Mouse (Mus musculus) forebrain, postnatal 0 days (tissue): ENCODE results near the gene Cfap126. TPM values are rescaled to one million over a fixed set of nuclear protein-coding genes. Genes with fewer than 3 reads are reported as not detected.

Experiments used
- ATAC-seq: fragments of 200-750 bp; cut with Nextera tagmentation; 2 replicates; pipeline ENCODE4 v1.8.0; 2017; ENCODE audit warnings: mild to moderate bottlenecking, moderate library complexity
- DNase-seq: peaks from one replicate; pipeline ENCODE4 v3.0.0-alpha.2; 2015
- H3K27ac ChIP-seq: fragments of 300-500 bp; sonication (generic); 2 replicates; pipeline ENCODE4 v1.5.1; 2014; ENCODE audit warnings: low read depth, mild to moderate bottlenecking, antibody characterized with exemption, low read length, moderate library complexity, mixed read lengths
- H3K27me3 ChIP-seq: fragments of 300-500 bp; sonication (generic); 2 replicates; pipeline ENCODE4 v1.6.1; 2014; ENCODE audit warnings: mild to moderate bottlenecking, low read length, mixed read lengths; ENCODE audit not compliant: insufficient read depth
- H3K36me3 ChIP-seq: fragments of 300-500 bp; sonication (generic); 2 replicates; pipeline ENCODE4 v1.6.1; 2014; ENCODE audit warnings: mild to moderate bottlenecking, moderate library complexity; ENCODE audit not compliant: insufficient read depth
- H3K4me1 ChIP-seq: fragments of 300-500 bp; sonication (generic); 2 replicates; pipeline ENCODE4 v1.6.1; 2014; ENCODE audit warnings: antibody characterized with exemption; ENCODE audit not compliant: insufficient read depth
- H3K4me2 ChIP-seq: fragments of 300-500 bp; sonication (generic); 2 replicates; pipeline ENCODE4 v1.6.1; 2014; ENCODE audit warnings: low read depth, mild to moderate bottlenecking, moderate library complexity
- H3K4me3 ChIP-seq: fragments of 300-500 bp; sonication (generic); 2 replicates; pipeline ENCODE4 v1.5.1; 2014; ENCODE audit warnings: low read depth, low read length, mixed read lengths
- H3K9ac ChIP-seq: fragments of 300-500 bp; sonication (generic); 2 replicates; pipeline ENCODE4 v1.6.1; 2014; ENCODE audit warnings: mild to moderate bottlenecking
- H3K9me3 ChIP-seq: fragments of 300-500 bp; sonication (generic); 2 replicates; pipeline ENCODE4 v1.6.1; 2016; ENCODE audit warnings: low read length
- CTCF ChIP-seq: sonication (generic); IDR thresholded peaks from 2 replicates; pipeline ENCODE4 v1.5.1; 2016; ENCODE audit warnings: antibody characterized with exemption, control low read depth, low read depth
- WGBS: fragments of 180-500 bp; shearing (Covaris S2); extraction: QIAGEN DNeasy Blood & Tissue Kit; methylation state at CpG from one replicate; pipeline ENCODE4 v1.1.7; 2014; 5-methylcytosine and 5-hydroxymethylcytosine counted together
- polyA plus RNA-seq: library from polyadenylated mRNA; unstranded; fragments of >200 nt; fragmentation: Nextera tagmentation; extraction: Ambion mirVana; gene quantifications from 2 replicates; pipeline ENCODE4 v1.2.1, GENCODE M21; 2015
- total RNA-seq: library from RNA; depleted of rRNA; stranded (reverse); fragments of >200 nt; gene quantifications from 2 replicates; pipeline ENCODE4 v1.2.3, GENCODE M21; 2014

The Cfap126 gene
- total and polyA plus RNA-seq, 2 experiments from 2014 or later = 2.4 to 13.7 TPM

- Histone ChIP-seq H3K9me3 (no peaks in the 10 kb centered on the region), H3K4me2 (no peak overlapping the region), H3K27ac (no peak overlapping the region), H3K27me3 (peaks cover 6% of the 10 kb centered on the region; the same call in 1 of the 2 replicates), H3K36me3 (no peaks in the 10 kb centered on the region), H3K4me3 (no peak overlapping the region), H3K9ac (no peak overlapping the region), H3K4me1 (peaks cover 13% of the 10 kb centered on the region)
- WGBS = 74% methylated on average over 4 of the region's 4 CpGs
- no peak for TF ChIP-seq CTCF
- ATAC-seq = no peak
- no peak for DNase-seq
Observed at GRCm38 (mm10) chr1:171151966-171152365, 38.2 kb downstream of the Cfap126 start.

- Histone ChIP-seq H3K36me3 (no peaks in the 10 kb centered on the region), H3K9ac (no peak overlapping the region), H3K27me3 (peaks cover 21% of the 10 kb centered on the region), H3K27ac (no peak overlapping the region), H3K4me2 (no peak overlapping the region), H3K4me3 (no peak overlapping the region), H3K4me1 (no peaks in the 10 kb centered on the region), H3K9me3 (no peaks in the 10 kb centered on the region)
- DNase-seq (no peak), ATAC-seq (no peak)
- TF ChIP-seq CTCF = no peak
- 74% methylated on average over 3 of the region's 3 CpGs for WGBS
Observed at GRCm38 (mm10) chr1:171156644-171157043, 42.9 kb downstream of the Cfap126 start.

- Histone ChIP-seq H3K9me3 (no peaks in the 10 kb centered on the region), H3K36me3 (no peaks in the 10 kb centered on the region), H3K4me3 (no peak overlapping the region), H3K9ac (no peak overlapping the region), H3K4me2 (no peak overlapping the region), H3K27ac (no peak overlapping the region), H3K4me1 (no peaks in the 10 kb centered on the region), H3K27me3 (peaks cover 21% of the 10 kb centered on the region)
- no peak for ATAC-seq
- no peak for TF ChIP-seq CTCF
- DNase-seq = no peak
Observed at GRCm38 (mm10) chr1:171157965-171158364, 44.2 kb downstream of the Cfap126 start.

- TF ChIP-seq CTCF = no peak
- Histone ChIP-seq H3K4me1 (no peaks in the 10 kb centered on the region), H3K27ac (no peak overlapping the region), H3K9me3 (no peaks in the 10 kb centered on the region), H3K27me3 (peaks cover 21% of the 10 kb centered on the region), H3K4me3 (peak overlapping the region; percentile 1; the same call in 1 of the 2 replicates), H3K36me3 (no peaks in the 10 kb centered on the region), H3K4me2 (peak overlapping the region; percentile 24; the same call in 1 of the 2 replicates), H3K9ac (no peak overlapping the region)
- DNase-seq (no peak), ATAC-seq (no peak)
- WGBS = 3% methylated on average over 15 of the region's 15 CpGs
Observed at GRCm38 (mm10) chr1:171159485-171159975, 45.8 kb downstream of the Cfap126 start.

GRCm38 (mm10) chr1:171162526-171162925, 48.8 kb downstream of the Cfap126 start:
- Histone ChIP-seq H3K27ac (no peak overlapping the region), H3K4me3 (no peak overlapping the region), H3K4me1 (no peaks in the 10 kb centered on the region), H3K4me2 (no peak overlapping the region), H3K9ac (no peak overlapping the region), H3K9me3 (no peaks in the 10 kb centered on the region), H3K36me3 (no peaks in the 10 kb centered on the region), H3K27me3 (peaks cover 15% of the 10 kb centered on the region)
- no peak for TF ChIP-seq CTCF
- WGBS = 94% methylated on average over 3 of the region's 3 CpGs
- no peak for ATAC-seq
- DNase-seq = no peak

GRCm38 (mm10) chr1:171164258-171164657, 50.5 kb downstream of the Cfap126 start:
- peaks cover 8% of the 10 kb centered on the region for H3K27me3 ChIP-seq
- H3K9me3 ChIP-seq = no peaks in the 10 kb centered on the region
- DNase-seq (no peak), ATAC-seq (no peak)
- no peaks in the 10 kb centered on the region for H3K36me3 ChIP-seq
- H3K4me3 ChIP-seq = no peak overlapping the region
- TF ChIP-seq CTCF = peak; percentile 21; the same call in 1 of the 2 replicates
- H3K9ac ChIP-seq = no peak overlapping the region
- no peaks in the 10 kb centered on the region for H3K4me1 ChIP-seq
- no peak overlapping the region for H3K27ac ChIP-seq
- WGBS = 38% methylated on average over 3 of the region's 3 CpGs
- no peak overlapping the region for H3K4me2 ChIP-seq

GRCm38 (mm10) chr1:171165629-171166345, 52.1 kb downstream of the Cfap126 start:
- WGBS = 78% methylated on average over 5 of the region's 5 CpGs
- ATAC-seq = no peak

More at GRCm38 (mm10) chr1:171165629-171166345, 52.1 kb downstream of the Cfap126 start:
- no peaks in the 10 kb centered on the region for H3K27me3 ChIP-seq
- no peak overlapping the region for H3K9ac ChIP-seq
- H3K27ac ChIP-seq = no peak overlapping the region
- H3K36me3 ChIP-seq = no peaks in the 10 kb centered on the region
- no peak overlapping the region for H3K4me2 ChIP-seq
- no peak for DNase-seq
- H3K4me3 ChIP-seq = no peak overlapping the region
- TF ChIP-seq CTCF = no peak
- H3K9me3 ChIP-seq = no peaks in the 10 kb centered on the region
- H3K4me1 ChIP-seq = no peaks in the 10 kb centered on the region
